Mouse (Mus musculus): Measurements from ENCODE around the gene Kctd13.
A peak's percentile ranks its signal among the peaks of the same experiment; 100 is the strongest.

Gene Kctd13

GRCm38 (mm10) chr7:126983113-126983512, 54.4 kb downstream of the Kctd13 start:
- no peak for DNase-seq (ENCODE audit: low spot score)

GRCm38 (mm10) chr7:126984667-126985444, 56.2 kb downstream of the Kctd13 start:
- no peak for DNase-seq (ENCODE audit: low spot score)

- DNase-seq (ENCODE audit: low spot score) = peak; percentile 34
Observed at GRCm38 (mm10) chr7:126986319-126986718, 57.6 kb downstream of the Kctd13 start.

- DNase-seq (ENCODE audit: low spot score) = no peak
Observed at GRCm38 (mm10) chr7:126988816-126989215, 60.1 kb downstream of the Kctd13 start.

Measured in T-cell, adult 2 months (primary cell).